Mouse (Mus musculus): ENCODE results near the gene Cpsf2. TPM values are rescaled to one million over a fixed set of nuclear protein-coding genes. Genes with fewer than 3 reads are reported as not detected.
A peak's percentile ranks its signal among the peaks of the same experiment; 100 is the strongest.

The Cpsf2 gene
- polyA plus RNA-seq, 2 experiments = 10.1 to 21.1 TPM

- WGBS (ENCODE audit: insufficient replicate concordance) = 74% methylated on average over 2 of the region's 2 CpGs
- Histone ChIP-seq H3K27me3 (ENCODE audit: control insufficient read depth, insufficient read depth, low read length) (no peaks in the 10 kb centered on the region), H3K36me3 (replicated peaks; ENCODE audit: control insufficient read depth, insufficient read depth, low read depth) (peaks cover 10% of the 10 kb centered on the region), H3K4me1 (replicated peaks; ENCODE audit: control insufficient read depth in 2 of 2, insufficient read depth in 2 of 2, low read length in 1 of 2) (peaks cover 2 to 6% of the 10 kb centered on the region in 2 experiments; a peak in 1 of 4 replicates), H3K4me3 (ENCODE audit: insufficient read depth in 1 of 2, low read depth in 2 of 2, low read length in 2 of 2) (no peak overlapping the region), H3K9me3 (ENCODE audit: control insufficient read depth, low read length) (no peaks in the 10 kb centered on the region), H3K4me2 (ENCODE audit: low read depth) (no peak overlapping the region), H3K9ac (replicated peaks) (no peak overlapping the region), H3K27ac (no peak overlapping the region)
- TF ChIP-seq CTCF (IDR thresholded peaks at IDR 0.05; ENCODE audit: low read depth) (no peak), EP300 (IDR thresholded peaks at IDR 0.05; ENCODE audit: low read depth) (no peak)
- ATAC-seq (ENCODE audit: insufficient read depth) = no peak
- no peak for DNase-seq (ENCODE audit: low read depth in 3 of 3, low spot score in 3 of 3)
Measured at GRCm38 (mm10) chr12:101971311-101971710, 4.5 kb upstream of the Cpsf2 start.

GRCm38 (mm10) chr12:101972230-101972629 lies 3.6 kb upstream of the Cpsf2 start:
- no peak overlapping the region for H3K27ac ChIP-seq
- WGBS (ENCODE audit: insufficient replicate concordance) = 86% methylated on average over 3 of the region's 3 CpGs
- ATAC-seq (ENCODE audit: insufficient read depth) = no peak

GRCm38 (mm10) chr12:101974571-101974970 lies 1.2 kb upstream of the Cpsf2 start:
- no peak for TF ChIP-seq EP300 (IDR thresholded peaks at IDR 0.05; ENCODE audit: low read depth)
- no peak for TF ChIP-seq CTCF (IDR thresholded peaks at IDR 0.05; ENCODE audit: low read depth)
- H3K36me3 ChIP-seq (replicated peaks; ENCODE audit: control insufficient read depth, insufficient read depth, low read depth) = peaks cover under 1% of the 10 kb centered on the region
- H3K4me3 ChIP-seq (ENCODE audit: insufficient read depth in 1 of 2, low read depth in 2 of 2, low read length in 2 of 2) = peak overlapping the region; percentile 91 to 94
- H3K4me1 ChIP-seq (replicated peaks; ENCODE audit: control insufficient read depth in 2 of 2, insufficient read depth in 2 of 2, low read length in 1 of 2) = peaks cover 20 to 30% of the 10 kb centered on the region in 2 experiments
- peak overlapping the region; percentile 76 for H3K27ac ChIP-seq
- peak overlapping the region; percentile 94 for H3K9ac ChIP-seq (replicated peaks)
- peak overlapping the region; percentile 95 for H3K4me2 ChIP-seq (ENCODE audit: low read depth)
- DNase-seq (ENCODE audit: low read depth in 3 of 3, low spot score in 3 of 3) (no peak), ATAC-seq (ENCODE audit: insufficient read depth) (no peak)
- H3K27me3 ChIP-seq (ENCODE audit: control insufficient read depth, insufficient read depth, low read length) = no peaks in the 10 kb centered on the region
- no peaks in the 10 kb centered on the region for H3K9me3 ChIP-seq (ENCODE audit: control insufficient read depth, low read length)
- WGBS (ENCODE audit: insufficient replicate concordance) = 4% methylated on average over 1 of the region's 1 CpGs

More at GRCm38 (mm10) chr12:101972230-101972629, 3.6 kb upstream of the Cpsf2 start:
- no peak overlapping the region for H3K4me3 ChIP-seq (ENCODE audit: insufficient read depth in 1 of 2, low read depth in 2 of 2, low read length in 2 of 2)
- H3K36me3 ChIP-seq (replicated peaks; ENCODE audit: control insufficient read depth, insufficient read depth, low read depth) = peaks cover 7% of the 10 kb centered on the region
- H3K9me3 ChIP-seq (ENCODE audit: control insufficient read depth, low read length) = no peaks in the 10 kb centered on the region
- peaks cover 7 to 13% of the 10 kb centered on the region in 2 experiments for H3K4me1 ChIP-seq (replicated peaks; ENCODE audit: control insufficient read depth in 2 of 2, insufficient read depth in 2 of 2, low read length in 1 of 2)
- H3K4me2 ChIP-seq (ENCODE audit: low read depth) = no peak overlapping the region
- no peaks in the 10 kb centered on the region for H3K27me3 ChIP-seq (ENCODE audit: control insufficient read depth, insufficient read depth, low read length)
- TF ChIP-seq CTCF (IDR thresholded peaks at IDR 0.05; ENCODE audit: low read depth) (no peak), EP300 (IDR thresholded peaks at IDR 0.05; ENCODE audit: low read depth) (no peak)
- DNase-seq (ENCODE audit: low read depth in 3 of 3, low spot score in 3 of 3) = no peak
- no peak overlapping the region for H3K9ac ChIP-seq (replicated peaks)

GRCm38 (mm10) chr12:101975167-101975600 lies 604 bp upstream of the Cpsf2 start:
- peak overlapping the region; percentile 95 for H3K4me2 ChIP-seq (ENCODE audit: low read depth)
- no peaks in the 10 kb centered on the region; the same call in 1 of the 2 replicates for H3K36me3 ChIP-seq (replicated peaks; ENCODE audit: control insufficient read depth, insufficient read depth, low read depth)
- under 1% methylated on average over 23 of the region's 23 CpGs for WGBS (ENCODE audit: insufficient replicate concordance)
- no peaks in the 10 kb centered on the region for H3K9me3 ChIP-seq (ENCODE audit: control insufficient read depth, low read length)
- peak overlapping the region; percentile 91 to 94 for H3K4me3 ChIP-seq (ENCODE audit: insufficient read depth in 1 of 2, low read depth in 2 of 2, low read length in 2 of 2)
- peak overlapping the region; percentile 76 for H3K27ac ChIP-seq
- peaks cover 25 to 36% of the 10 kb centered on the region in 2 experiments for H3K4me1 ChIP-seq (replicated peaks; ENCODE audit: control insufficient read depth in 2 of 2, insufficient read depth in 2 of 2, low read length in 1 of 2)
- no peaks in the 10 kb centered on the region for H3K27me3 ChIP-seq (ENCODE audit: control insufficient read depth, insufficient read depth, low read length)
- ATAC-seq (ENCODE audit: insufficient read depth) (peak; percentile 55), DNase-seq (ENCODE audit: low read depth in 3 of 3, low spot score in 3 of 3) (no peak)
- H3K9ac ChIP-seq (replicated peaks) = peak overlapping the region; percentile 94
- TF ChIP-seq CTCF (IDR thresholded peaks at IDR 0.05; ENCODE audit: low read depth) = no peak
- no peak for TF ChIP-seq EP300 (IDR thresholded peaks at IDR 0.05; ENCODE audit: low read depth)

- TF ChIP-seq EP300 (IDR thresholded peaks at IDR 0.05; ENCODE audit: low read depth) (no peak), CTCF (IDR thresholded peaks at IDR 0.05; ENCODE audit: low read depth) (no peak)
- DNase-seq (ENCODE audit: low read depth in 3 of 3, low spot score in 3 of 3) = no peak
- H3K4me3 ChIP-seq (ENCODE audit: insufficient read depth in 1 of 2, low read depth in 2 of 2, low read length in 2 of 2) = peak overlapping the region; percentile 91 to 94
- H3K36me3 ChIP-seq (replicated peaks; ENCODE audit: control insufficient read depth, insufficient read depth, low read depth) = peaks cover 1% of the 10 kb centered on the region
- H3K9me3 ChIP-seq (ENCODE audit: control insufficient read depth, low read length) = no peaks in the 10 kb centered on the region
- no peaks in the 10 kb centered on the region for H3K27me3 ChIP-seq (ENCODE audit: control insufficient read depth, insufficient read depth, low read length)
- no peak for ATAC-seq (ENCODE audit: insufficient read depth)
- H3K27ac ChIP-seq = peak overlapping the region; percentile 76
- peaks cover 27 to 39% of the 10 kb centered on the region in 2 experiments for H3K4me1 ChIP-seq (replicated peaks; ENCODE audit: control insufficient read depth in 2 of 2, insufficient read depth in 2 of 2, low read length in 1 of 2)
- peak overlapping the region; percentile 95 for H3K4me2 ChIP-seq (ENCODE audit: low read depth)
- H3K9ac ChIP-seq (replicated peaks) = peak overlapping the region; percentile 94
- 13% methylated on average over 13 of the region's 13 CpGs for WGBS (ENCODE audit: insufficient replicate concordance)
Measured at GRCm38 (mm10) chr12:101976651-101977403, 1.0 kb downstream of the Cpsf2 start.

Data from liver, embryonic 14.5 days (tissue).